Mouse (Mus musculus): ENCODE results near the gene Uspl1.

The Uspl1 gene

GRCm38 (mm10) chr5:149261449-149261848 is 77.3 kb downstream of the Uspl1 start:
- no peak for DNase-seq

GRCm38 (mm10) chr5:149261866-149262265 is 77.7 kb downstream of the Uspl1 start:
- peak in 1 of 2 experiments; percentile 13 for DNase-seq

GRCm38 (mm10) chr5:149264405-149264804 is 80.3 kb downstream of the Uspl1 start, which contains the start of gene Alox5ap:
Gene Alox5ap (plus strand): TSS chr5:149264767.
- no peak for DNase-seq

GRCm38 (mm10) chr5:149264878-149265279 is 80.7 kb downstream of the Uspl1 start:
- DNase-seq, result no peak

All from cerebellum, postnatal 36 days (tissue).